Mouse (Mus musculus): Measurements from ENCODE around the gene Acsl5. TPM values are rescaled to one million over a fixed set of nuclear protein-coding genes. Genes with fewer than 3 reads are reported as not detected.

Gene Acsl5
- total RNA-seq, 2 experiments from 2014 or later, result 32.2 to 34.9 TPM

DNA sequence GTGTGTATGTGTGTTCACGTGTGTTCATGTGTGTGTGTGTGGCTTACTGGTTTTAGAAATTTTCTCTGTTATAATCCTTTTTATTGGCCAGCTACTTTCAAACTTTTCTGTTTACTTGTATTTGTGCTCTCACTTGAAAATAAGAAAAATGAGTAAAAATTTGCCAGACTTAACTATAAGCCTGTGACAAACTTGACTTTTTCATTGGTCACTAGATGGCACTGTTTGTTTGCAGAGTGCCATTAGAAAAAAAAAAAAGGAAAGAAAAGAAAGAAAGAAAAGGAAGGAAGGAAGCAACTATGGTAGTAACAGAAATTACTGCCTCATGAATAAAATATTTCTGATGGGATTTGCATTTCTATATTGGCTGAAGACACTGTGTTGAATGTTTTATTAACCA, 84.1 kb downstream of the Acsl5 start:
- DNase-seq, result no peak

DNA sequence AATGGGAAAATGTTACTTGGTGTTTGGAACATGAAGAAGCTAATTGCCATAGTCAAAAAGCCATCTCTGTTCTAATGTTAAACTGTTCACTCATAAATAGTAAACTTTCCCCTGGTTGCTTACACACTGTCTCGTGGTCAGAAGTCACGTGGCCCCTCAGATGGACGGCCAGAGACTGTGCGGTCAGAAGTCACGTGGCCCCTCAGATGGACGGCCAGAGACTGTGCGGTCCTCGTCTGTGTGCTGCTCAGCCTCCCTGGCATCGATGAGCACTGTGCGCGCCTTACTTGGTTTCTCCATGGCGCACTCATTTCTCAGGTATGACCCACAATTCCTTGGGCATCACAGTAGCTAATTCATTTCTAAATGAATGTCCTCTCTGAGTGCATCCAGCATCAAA, 84.7 kb downstream of the Acsl5 start:
- DNase-seq, result no peak

DNA sequence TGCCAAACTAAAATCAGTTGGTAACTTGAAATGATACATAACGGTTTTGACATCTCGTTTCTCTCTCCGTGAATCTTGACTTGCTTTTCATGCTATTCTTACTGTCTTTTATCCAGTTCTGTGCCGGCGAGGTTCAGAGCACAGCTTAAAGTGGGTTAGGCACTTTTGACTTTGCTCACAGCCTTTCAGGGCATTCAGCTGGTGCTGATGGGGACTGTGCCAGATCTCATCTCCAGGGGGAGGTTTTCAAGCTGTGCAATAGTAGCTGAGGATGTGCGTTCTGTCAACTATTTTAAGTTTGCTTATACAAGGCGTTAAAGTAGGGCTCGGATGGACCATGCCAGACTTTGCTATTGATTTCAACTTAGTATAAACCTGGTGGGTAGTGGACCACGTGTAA, 85.3 kb downstream of the Acsl5 start:
- no peak for DNase-seq

DNA sequence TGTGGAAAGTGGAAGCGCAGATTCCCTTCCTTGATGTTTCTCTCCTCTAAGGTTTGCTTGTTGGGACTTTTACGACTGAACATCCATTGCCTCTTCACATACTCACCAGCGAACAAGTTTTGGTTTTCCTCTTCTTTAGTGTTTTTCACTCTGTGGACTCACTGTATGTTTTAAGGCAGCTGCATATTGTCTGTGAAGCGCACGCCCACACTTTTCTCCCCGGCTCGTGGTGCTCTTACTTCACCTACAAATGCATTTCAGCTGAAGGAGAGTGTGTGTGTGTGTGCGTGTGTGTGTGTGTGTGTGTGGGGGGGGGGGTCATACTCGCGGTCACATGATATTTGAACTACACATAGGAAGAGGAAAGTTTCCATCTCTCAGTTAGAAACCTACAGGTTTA, 85.9 kb downstream of the Acsl5 start:
- DNase-seq, result no peak

DNA sequence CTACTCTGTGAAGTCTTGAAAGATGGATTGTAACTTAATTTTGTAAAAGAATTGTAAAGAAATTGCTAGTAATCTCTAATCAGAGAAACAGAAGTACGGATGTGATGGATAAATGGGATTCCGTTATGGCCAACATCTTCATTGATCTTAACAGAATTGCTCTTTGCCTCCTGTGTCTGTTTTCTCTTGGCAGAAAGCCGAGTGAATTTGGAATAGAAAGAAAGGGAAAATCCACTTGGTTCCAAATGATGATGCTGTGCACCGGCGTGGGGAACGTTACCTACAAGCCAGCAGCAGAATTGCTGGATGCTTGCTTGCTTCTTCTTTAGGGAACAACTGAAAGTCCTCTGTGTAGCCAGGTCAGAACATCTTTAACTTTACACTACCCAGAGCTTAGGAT, 88.8 kb downstream of the Acsl5 start:
- DNase-seq, result no peak

DNA sequence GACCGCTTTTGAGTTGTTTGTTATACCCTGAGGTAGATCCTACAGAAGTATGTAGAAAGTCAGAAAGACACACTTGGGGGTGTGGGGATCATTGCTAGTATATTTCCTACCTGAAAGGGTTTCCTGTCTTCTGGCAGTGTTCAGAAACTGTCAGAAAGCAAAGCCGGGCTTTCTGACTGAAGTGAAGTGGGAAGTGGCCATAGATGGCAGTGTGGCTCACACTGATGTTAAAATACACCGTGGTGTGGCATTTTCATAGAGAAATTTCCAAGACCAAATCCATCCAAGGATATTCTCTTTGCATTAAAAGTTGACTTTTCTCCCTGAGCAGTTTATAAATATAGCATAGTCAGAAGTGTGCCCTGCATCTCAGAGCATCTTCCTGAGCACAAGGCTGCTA, 89.6 kb downstream of the Acsl5 start:
- DNase-seq, result no peak

DNA sequence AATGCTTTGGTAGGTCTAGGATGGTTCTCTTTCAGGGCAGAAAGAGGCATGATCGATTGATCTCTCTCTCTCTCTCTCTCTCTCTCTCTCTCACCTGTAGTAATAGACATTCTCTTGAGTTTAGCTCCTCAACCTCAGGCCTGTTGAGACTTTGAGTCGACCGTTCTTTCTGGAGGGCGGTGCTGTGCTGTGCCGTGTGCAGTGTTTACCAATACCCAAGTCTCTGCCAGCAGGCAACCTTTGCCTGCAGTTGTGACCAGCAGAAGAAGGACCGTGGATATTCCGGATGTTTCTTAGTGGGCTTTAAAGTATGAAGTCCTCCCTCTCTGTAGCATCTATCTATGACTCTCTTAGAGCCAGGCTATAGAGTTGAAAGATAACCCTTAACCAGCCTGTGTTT, 90.7 kb downstream of the Acsl5 start:
- no peak for DNase-seq

DNA sequence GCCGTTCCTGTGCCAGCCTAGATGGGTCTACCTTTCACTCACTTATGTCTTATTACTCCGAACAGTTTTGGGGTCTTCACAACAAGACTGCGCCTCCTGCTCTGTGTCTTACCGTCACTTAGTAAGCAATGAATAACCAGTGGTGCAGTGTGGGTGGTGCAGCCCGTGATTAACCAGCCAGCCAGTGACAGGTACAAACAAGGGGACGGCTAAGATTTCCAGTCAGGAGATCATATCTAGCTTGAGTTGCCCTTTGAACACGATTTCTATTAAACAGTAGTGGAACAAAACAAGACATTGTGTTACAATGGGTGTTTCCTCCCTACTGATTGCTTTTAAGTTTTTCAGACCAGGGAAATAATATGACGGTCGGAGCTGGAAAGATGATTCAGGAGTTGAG, 91.5 kb downstream of the Acsl5 start:
- no peak for DNase-seq

Other genes starting within 250 kb of the Acsl5 start
- gene Gpam, start 124.7 kb upstream of the Acsl5 start, total RNA-seq (2021), result 10 to 100 TPM; 46.0 to 48.0 TPM
- not detected for gene Tectb, start 71.2 kb upstream of the Acsl5 start, total RNA-seq (2021)
- gene Gucy2g, start 10.7 kb upstream of the Acsl5 start, total RNA-seq (2021), result under 1 TPM; 0.72 to 0.96 TPM
- 10 to 100 TPM; 27.2 to 28.6 TPM for gene Zdhhc6, start 64.1 kb downstream of the Acsl5 start, total RNA-seq (2021)
- 10 to 100 TPM; 60.1 to 61.2 TPM for gene Vti1a, start 64.4 kb downstream of the Acsl5 start, total RNA-seq (2021)